In genomic region chr11:54922488-54922887, GRCm38 (mm10) we compare ENCODE assay signal across 25 mouse cellular contexts. TPM values are rescaled to one million over a fixed set of nuclear protein-coding genes. Genes with fewer than 3 reads are reported as not detected.
A peak's percentile ranks its signal among the peaks of the same experiment; 100 is the strongest.
DNase-seq lines count a peak whose midpoint lies in the region; ATAC-seq and TF ChIP-seq lines count a peak whose summit lies in the region.
"Had no signal": no experiment of that assay in that cellular context is flagged by ENCODE, and none has a peak within 500 bp of the region (broad histone marks: within the 10 kb centered on the region; RNA-seq: fewer than 3 reads in every experiment).

No protein-coding gene starts in this region.

- no peaks in the 10 kb centered on the region for H3K27me3 ChIP-seq in heart, embryonic 10.5 days (ENCODE audit: insufficient read depth, poor library complexity, severe bottlenecking)
- H3K27me3 ChIP-seq in heart, embryonic 12.5 days (replicated peaks) = no peaks in the 10 kb centered on the region
- H3K27me3 ChIP-seq in kidney, adult 2 months (replicated peaks; ENCODE audit: control insufficient read depth, insufficient read depth, low read length) = no peaks in the 10 kb centered on the region
- no peaks in the 10 kb centered on the region for H3K27me3 ChIP-seq in kidney, embryonic 16.5 days (ENCODE audit: insufficient read depth, low read length)
- H3K27me3 ChIP-seq in forebrain, embryonic 16.5 days (replicated peaks; ENCODE audit: control insufficient read depth, insufficient read depth, low read length) = no peaks in the 10 kb centered on the region
- H3K27me3 ChIP-seq: limb, embryonic 12.5 days; liver, embryonic 15.5 days; midbrain, embryonic 15.5 days; neural tube, embryonic 15.5 days; Patski had no signal

- H3K27ac ChIP-seq in heart, embryonic 10.5 days = peak overlapping the region; percentile 52; the same call in 1 of the 2 replicates
- H3K27ac ChIP-seq in heart, embryonic 12.5 days (ENCODE audit: poor library complexity, severe bottlenecking) = no peak overlapping the region
- peak overlapping the region; percentile 29; the same call in 1 of the 2 replicates for H3K27ac ChIP-seq in kidney, adult 2 months (ENCODE audit: insufficient read depth, low read depth, low read length)
- H3K27ac ChIP-seq in kidney, embryonic 16.5 days (ENCODE audit: low read length) = no peak overlapping the region
- H3K27ac ChIP-seq in forebrain, embryonic 16.5 days (ENCODE audit: low read length) = no peak overlapping the region
- H3K27ac ChIP-seq: left cerebral cortex, adult 2 months; limb, embryonic 12.5 days; midbrain, embryonic 15.5 days; neural tube, embryonic 15.5 days had no signal

- H3K36me3 ChIP-seq in heart, embryonic 10.5 days = peaks cover 78% of the 10 kb centered on the region
- peaks cover 81% of the 10 kb centered on the region for H3K36me3 ChIP-seq in heart, embryonic 12.5 days
- H3K36me3 ChIP-seq in kidney, adult 2 months (ENCODE audit: control insufficient read depth, insufficient read depth, low read length) = peaks cover 5% of the 10 kb centered on the region; the same call in 1 of the 2 replicates
- peaks cover 59% of the 10 kb centered on the region for H3K36me3 ChIP-seq in kidney, embryonic 16.5 days (ENCODE audit: insufficient read depth, low read length)
- H3K36me3 ChIP-seq in forebrain, embryonic 16.5 days (ENCODE audit: control insufficient read depth, insufficient read depth) = peaks cover 9% of the 10 kb centered on the region

- no peak for DNase-seq in heart, embryonic 10.5 days (ENCODE audit: low spot score)
- peak; percentile 62 for DNase-seq in kidney, adult 2 months
- DNase-seq in kidney, postnatal 14 days = no peak
- no peak for DNase-seq in lung, postnatal 14 days
- DNase-seq: cerebellum, adult 2 months; cerebellum, postnatal 14 days; forebrain, postnatal 0 days; retina, postnatal 1 day; right cerebral cortex, postnatal 14 days; thymus, adult 18-20 months; thymus, postnatal 25 days had no signal

- no peak for TF ChIP-seq POLR2A in kidney, adult 2 months (IDR thresholded peaks at IDR 0.05; ENCODE audit: low read depth, low read length)

- no peak overlapping the region for H3K9ac ChIP-seq in heart, embryonic 12.5 days
- no peak overlapping the region for H3K9ac ChIP-seq in kidney, embryonic 16.5 days (replicated peaks; ENCODE audit: low read length)
- H3K9ac ChIP-seq in forebrain, embryonic 16.5 days (replicated peaks; ENCODE audit: low read depth, low read length) = no peak overlapping the region
- H3K9ac ChIP-seq: forebrain, postnatal 0 days; limb, embryonic 12.5 days; liver, embryonic 15.5 days; lung, embryonic 14.5 days; midbrain, embryonic 15.5 days; neural tube, embryonic 15.5 days had no signal

- no peaks in the 10 kb centered on the region for H3K9me3 ChIP-seq in heart, embryonic 10.5 days
- H3K9me3 ChIP-seq in heart, embryonic 12.5 days (replicated peaks) = no peaks in the 10 kb centered on the region
- no peaks in the 10 kb centered on the region; the same call in 1 of the 2 replicates for H3K9me3 ChIP-seq in kidney, embryonic 16.5 days (ENCODE audit: low read length)
- H3K9me3 ChIP-seq in forebrain, embryonic 16.5 days (ENCODE audit: control insufficient read depth, low read length) = no peaks in the 10 kb centered on the region
- H3K9me3 ChIP-seq: limb, embryonic 12.5 days; liver, embryonic 15.5 days; midbrain, embryonic 10.5 days; midbrain, embryonic 15.5 days; neural tube, embryonic 15.5 days had no signal

- peaks cover 43% of the 10 kb centered on the region for H3K4me1 ChIP-seq in heart, embryonic 10.5 days
- H3K4me1 ChIP-seq in heart, embryonic 12.5 days (replicated peaks) = peaks cover 28% of the 10 kb centered on the region
- peaks cover 17% of the 10 kb centered on the region for H3K4me1 ChIP-seq in kidney, adult 2 months (ENCODE audit: control insufficient read depth, insufficient read depth, low read length)
- peaks cover 8% of the 10 kb centered on the region for H3K4me1 ChIP-seq in kidney, embryonic 16.5 days (ENCODE audit: insufficient read depth, low read length)
- H3K4me1 ChIP-seq in forebrain, embryonic 16.5 days (replicated peaks; ENCODE audit: control insufficient read depth, insufficient read depth, low read length) = no peaks in the 10 kb centered on the region
- H3K4me1 ChIP-seq: limb, embryonic 12.5 days; midbrain, embryonic 15.5 days; neural tube, embryonic 15.5 days had no signal

- no peak overlapping the region for H3K4me2 ChIP-seq in heart, embryonic 12.5 days
- no peak overlapping the region for H3K4me2 ChIP-seq in kidney, embryonic 16.5 days (replicated peaks; ENCODE audit: low read depth, low read length)
- no peak overlapping the region for H3K4me2 ChIP-seq in forebrain, embryonic 16.5 days (ENCODE audit: low read length)
- H3K4me2 ChIP-seq: heart, embryonic 11.5 days; limb, embryonic 12.5 days; liver, embryonic 15.5 days; lung, embryonic 14.5 days; midbrain, embryonic 15.5 days; neural tube, embryonic 15.5 days had no signal

- TF ChIP-seq CTCF in kidney, adult 2 months (conservative IDR thresholded peaks at IDR 0.05; ENCODE audit: insufficient read depth, insufficient read length, low read depth, low read length) = no peak

- H3K4me3 ChIP-seq in heart, embryonic 10.5 days = no peak overlapping the region
- H3K4me3 ChIP-seq in heart, embryonic 12.5 days = no peak overlapping the region
- H3K4me3 ChIP-seq in kidney, adult 2 months (ENCODE audit: insufficient read depth, low read depth, low read length) = no peak overlapping the region
- no peak overlapping the region for H3K4me3 ChIP-seq in kidney, embryonic 16.5 days (ENCODE audit: low read length)
- H3K4me3 ChIP-seq in forebrain, embryonic 16.5 days (replicated peaks; ENCODE audit: low read length) = no peak overlapping the region
- H3K4me3 ChIP-seq: erythroblast, embryonic 14.5 days; left cerebral cortex, adult 2 months; limb, embryonic 12.5 days; liver, embryonic 15.5 days; midbrain, embryonic 10.5 days; midbrain, embryonic 15.5 days; neural tube, embryonic 15.5 days had no signal

- no peak for ATAC-seq in heart, embryonic 12.5 days (ENCODE audit: insufficient number of reproducible peaks, low FRiP score)
- ATAC-seq in kidney, embryonic 16.5 days (ENCODE audit: low FRiP score, low TSS enrichment) = 0 out of 2 replicates have a peak, but pooled peaks have one; percentile 39
- ATAC-seq in forebrain, embryonic 16.5 days = no peak
- ATAC-seq: hindbrain, embryonic 16.5 days; midbrain, embryonic 15.5 days had no signal

- 81% methylated on average over 3 of the region's 3 CpGs for WGBS in heart, embryonic 10.5 days
- WGBS in heart, embryonic 12.5 days = 80% methylated on average over 3 of the region's 3 CpGs
- WGBS in kidney, adult 2 months = 49% methylated on average over 3 of the region's 3 CpGs
- 82% methylated on average over 3 of the region's 3 CpGs for WGBS in kidney, embryonic 16.5 days
- WGBS in forebrain, embryonic 16.5 days = 92% methylated on average over 3 of the region's 3 CpGs

RNA-seq across cellular contexts. Expression of gene Gpx3, which starts 20.2 kb away (rescaled TPM):
- 1,153 and 1,643 TPM in 2 replicates for polyA plus RNA-seq in heart, embryonic 10.5 days (2016; fragmentation: Nextera tagmentation; extraction: Ambion mirVana)
- polyA plus RNA-seq in heart, embryonic 12.5 days (2016; fragmentation: Nextera tagmentation; extraction: Ambion mirVana) = 1,404 and 1,433 TPM in 2 replicates
- polyA plus RNA-seq in kidney, adult 2 months (2012; rRNA removed) = 28,844 and 31,623 TPM in 2 replicates
- polyA plus RNA-seq in kidney, embryonic 16.5 days (2015; fragmentation: Nextera tagmentation; extraction: Ambion mirVana) = 262 and 297 TPM in 2 replicates
- 17.4 and 18.0 TPM in 2 replicates for polyA plus RNA-seq in forebrain, embryonic 16.5 days (2015; fragmentation: Nextera tagmentation; extraction: Ambion mirVana)

RNA-seq across cellular contexts. Expression of gene Tnip1, which starts 40.2 kb away (rescaled TPM):
- 22.7 and 23.7 TPM in 2 replicates for polyA plus RNA-seq in heart, embryonic 10.5 days (2016; fragmentation: Nextera tagmentation; extraction: Ambion mirVana)
- 23.1 and 23.6 TPM in 2 replicates for polyA plus RNA-seq in heart, embryonic 12.5 days (2016; fragmentation: Nextera tagmentation; extraction: Ambion mirVana)
- 19.1 and 20.6 TPM in 2 replicates for polyA plus RNA-seq in kidney, adult 2 months (2012; rRNA removed)
- 20.2 and 22.0 TPM in 2 replicates for polyA plus RNA-seq in kidney, embryonic 16.5 days (2015; fragmentation: Nextera tagmentation; extraction: Ambion mirVana)
- polyA plus RNA-seq in forebrain, embryonic 16.5 days (2015; fragmentation: Nextera tagmentation; extraction: Ambion mirVana) = 12.7 and 13.2 TPM in 2 replicates

RNA-seq across cellular contexts. Expression of gene Hint1, which starts 56.3 kb away (rescaled TPM):
- 602 and 622 TPM in 2 replicates for polyA plus RNA-seq in heart, embryonic 10.5 days (2016; fragmentation: Nextera tagmentation; extraction: Ambion mirVana)
- 743 and 765 TPM in 2 replicates for polyA plus RNA-seq in heart, embryonic 12.5 days (2016; fragmentation: Nextera tagmentation; extraction: Ambion mirVana)
- polyA plus RNA-seq in kidney, adult 2 months (2012; rRNA removed) = 1,115 and 1,173 TPM in 2 replicates
- polyA plus RNA-seq in kidney, embryonic 16.5 days (2015; fragmentation: Nextera tagmentation; extraction: Ambion mirVana) = 540 and 595 TPM in 2 replicates
- 685 and 697 TPM in 2 replicates for polyA plus RNA-seq in forebrain, embryonic 16.5 days (2015; fragmentation: Nextera tagmentation; extraction: Ambion mirVana)

Comparison
In these comparisons a context has a peak if more than half of its experiments do, and no peak if none do; other contexts are left out.
1. H3K27ac ChIP-seq: peak in heart, embryonic 10.5 days (single experiment) and kidney, adult 2 months (single experiment); none in heart, embryonic 12.5 days (single experiment), kidney, embryonic 16.5 days (single experiment) and forebrain, embryonic 16.5 days (single experiment).
2. RNA of gene Gpx3, which starts 20.2 kb away (polyA plus RNA-seq): 28,844 to 31,623 TPM in kidney, adult 2 months; 1,404 to 1,433 TPM in heart, embryonic 12.5 days, 1,153 to 1,643 TPM in heart, embryonic 10.5 days, 262 to 297 TPM in kidney, embryonic 16.5 days and 17.4 to 18.0 TPM in forebrain, embryonic 16.5 days; every median in the first group is over 10 times any median in the second.